8 mouse cellular contexts compared by ENCODE assay signal in the genomic region with DNA sequence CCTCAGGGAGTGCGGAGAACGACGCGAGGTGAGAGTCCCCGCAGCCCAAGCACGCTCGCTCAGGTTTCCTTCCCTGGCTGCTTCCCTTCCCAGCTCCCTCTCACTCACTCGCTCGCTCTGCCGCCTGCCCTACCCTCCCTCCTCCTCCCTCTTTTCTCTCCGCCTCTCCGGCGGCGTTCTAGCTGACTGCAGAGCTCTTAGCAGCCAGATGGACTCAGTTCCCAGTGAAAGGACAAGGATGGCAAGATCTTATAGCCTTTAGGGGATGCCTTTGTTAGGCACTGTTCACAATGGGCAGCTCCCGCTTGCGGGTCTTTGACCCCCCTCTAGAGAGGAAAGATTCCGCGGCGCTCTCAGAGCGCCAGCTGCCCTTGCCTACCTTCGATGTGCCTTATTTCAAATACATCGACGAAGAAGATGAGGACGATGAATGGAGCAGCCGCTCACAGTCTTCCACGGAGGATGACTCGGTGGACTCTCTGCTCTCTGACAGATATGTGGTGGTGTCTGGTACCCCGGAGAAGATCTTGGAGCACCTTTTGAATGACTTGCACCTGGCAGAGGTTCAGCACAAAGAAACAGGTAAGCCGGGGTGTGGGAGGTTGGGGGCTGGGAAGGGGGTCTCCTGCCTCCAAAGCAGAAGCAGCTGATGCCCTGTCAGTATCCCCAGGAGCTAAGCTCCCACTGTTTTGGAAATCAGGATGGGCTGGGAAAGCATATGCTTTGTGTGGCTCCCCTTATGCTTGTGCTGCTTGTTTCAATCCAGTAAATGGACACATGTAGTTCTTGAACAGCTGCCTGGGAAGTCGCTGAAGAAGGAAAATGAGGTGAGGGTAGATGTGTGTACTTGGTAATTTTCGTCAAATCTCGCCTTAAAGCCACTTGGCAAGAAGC.
A peak's percentile ranks its signal among the peaks of the same experiment; 100 is the strongest.
DNase-seq lines count a peak whose midpoint lies in the region; ATAC-seq lines count a peak whose summit lies in the region.

No protein-coding gene starts in this region.

- no peaks in the 10 kb centered on the region for H3K9me3 ChIP-seq in heart, embryonic 11.5 days (replicated peaks; ENCODE audit: control insufficient read depth, low read length)
- no peaks in the 10 kb centered on the region for H3K9me3 ChIP-seq in liver, embryonic 11.5 days (ENCODE audit: control insufficient read depth, low read length)

- no peaks in the 10 kb centered on the region for H3K36me3 ChIP-seq in heart, embryonic 11.5 days (ENCODE audit: control insufficient read depth, insufficient read depth, low read length)
- no peaks in the 10 kb centered on the region for H3K36me3 ChIP-seq in liver, embryonic 11.5 days (ENCODE audit: control insufficient read depth, insufficient read depth, low read length)

- no peak overlapping the region for H3K27ac ChIP-seq in heart, embryonic 11.5 days (ENCODE audit: low read depth, low read length)
- H3K27ac ChIP-seq in liver, embryonic 11.5 days (ENCODE audit: low read depth, low read length): no peak overlapping the region

- peak; percentile 55 for ATAC-seq in heart, embryonic 11.5 days (replicated peaks; ENCODE audit: insufficient number of reproducible peaks, low FRiP score, low TSS enrichment)
- peak; percentile 49; the same call in 1 of the 2 replicates for ATAC-seq in liver, embryonic 11.5 days (replicated peaks; ENCODE audit: low FRiP score)

- no peaks in the 10 kb centered on the region for H3K27me3 ChIP-seq in heart, embryonic 11.5 days (ENCODE audit: control insufficient read depth, insufficient read depth, low read length)
- H3K27me3 ChIP-seq in liver, embryonic 11.5 days (replicated peaks; ENCODE audit: control insufficient read depth, insufficient read depth, low read length): no peaks in the 10 kb centered on the region

- DNase-seq in heart, adult 9 months (ENCODE audit: low spot score in 2 of 2): no peak
- peak; percentile 34 for DNase-seq in cerebellum, adult 9-10 months
- DNase-seq in forelimb bud, embryonic 11.5 days (ENCODE audit: low read depth, low spot score): peak; percentile 80
- DNase-seq in kidney, postnatal 10 days: peak; percentile 54
- DNase-seq in liver, embryonic 11.5 days (ENCODE audit: low spot score): peak; percentile 43
- DNase-seq in retina, adult 2 months (ENCODE audit: low read depth, low spot score): peak; percentile 57
- no peak for DNase-seq in urinary bladder, postnatal 36 days (ENCODE audit: low spot score in 2 of 2)

- peak overlapping the region; percentile 35 for H3K4me3 ChIP-seq in heart, embryonic 11.5 days (ENCODE audit: low read depth, low read length)
- peak overlapping the region; percentile 27 for H3K4me3 ChIP-seq in liver, embryonic 11.5 days (ENCODE audit: low read depth, low read length)

- peak overlapping the region; percentile 69; the same call in 1 of the 2 replicates for H3K9ac ChIP-seq in heart, embryonic 11.5 days (ENCODE audit: low read depth, low read length)
- no peak overlapping the region for H3K9ac ChIP-seq in liver, embryonic 11.5 days (ENCODE audit: low read depth, low read length)

- H3K4me1 ChIP-seq in heart, embryonic 11.5 days (ENCODE audit: control insufficient read depth, insufficient read depth, low read length): peaks cover 8% of the 10 kb centered on the region; the same call in 1 of the 2 replicates
- H3K4me1 ChIP-seq in liver, embryonic 11.5 days (replicated peaks; ENCODE audit: control insufficient read depth, insufficient read depth, low read length): no peaks in the 10 kb centered on the region

- WGBS in heart, embryonic 11.5 days (ENCODE audit: insufficient replicate concordance): 8% methylated on average over 32 of the region's 32 CpGs
- WGBS in liver, embryonic 11.5 days: 43% methylated on average over 32 of the region's 32 CpGs

- H3K4me2 ChIP-seq in heart, embryonic 11.5 days: peak overlapping the region; percentile 67
- peak overlapping the region; percentile 58 for H3K4me2 ChIP-seq in liver, embryonic 11.5 days

Comparison
In these comparisons a context has a peak if more than half of its experiments do, and no peak if none do; other contexts are left out.
1. DNase-seq: peak in cerebellum, adult 9-10 months (single experiment), forelimb bud, embryonic 11.5 days (single experiment), kidney, postnatal 10 days (single experiment), liver, embryonic 11.5 days (single experiment) and retina, adult 2 months (single experiment); none in heart, adult 9 months (0 of 2) and urinary bladder, postnatal 36 days (0 of 2).